Comparison of ENCODE assay signal across 19 mouse cellular contexts in the genomic region with DNA sequence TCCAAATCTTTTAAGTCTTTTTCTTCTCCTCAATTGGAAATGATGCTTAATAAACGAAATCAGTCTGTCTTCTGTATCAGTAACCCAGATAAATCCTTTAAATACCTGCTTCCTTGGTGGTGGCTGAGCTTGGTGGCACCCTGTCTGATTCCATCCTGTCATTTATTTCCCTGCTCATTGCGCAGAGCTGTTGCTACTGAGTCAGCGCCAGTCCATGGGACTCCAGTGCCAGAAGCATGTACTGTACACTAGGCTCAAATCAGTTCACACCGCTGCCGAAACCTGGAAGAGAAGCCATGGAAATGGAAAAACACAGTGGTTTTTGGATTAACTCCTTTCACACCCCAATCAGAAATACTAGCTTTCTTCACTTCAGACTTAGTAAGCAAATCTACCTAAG.
DNase-seq lines count a peak whose midpoint lies in the region; ATAC-seq lines count a peak whose summit lies in the region.
"Had no signal": no experiment of that assay in that cellular context is flagged by ENCODE, and none has a peak within 500 bp of the region (broad histone marks: within the 10 kb centered on the region; RNA-seq: fewer than 3 reads in every experiment).

No protein-coding gene starts in this region.

- DNase-seq in cerebellum, adult 18-20 months, result peak; percentile 15 to 28
- DNase-seq in cerebellum, adult 11-12 months, result no peak
- peak; percentile 5 for DNase-seq in lung, postnatal 14 days
- no peak for DNase-seq in lung, adult 18-20 months
- DNase-seq in cerebellum, adult 8-10 months, result peak; percentile 11
- DNase-seq in cerebellum, postnatal 25 days, result peak; percentile 56 to 71
- no peak for DNase-seq in frontal cortex, postnatal 36 days (ENCODE audit: low spot score in 2 of 2)
- DNase-seq: adrenal gland, postnatal 14 days; gastrocnemius, postnatal 14 days; heart, postnatal 14 days; kidney, adult 8-10 months; midbrain, embryonic 14.5 days; right cerebral cortex, adult 18-20 months; spleen, adult 18-20 months; thymus, postnatal 14 days had no signal

- ATAC-seq in megakaryocyte progenitor cell, adult 5-6 weeks (replicated peaks; ENCODE audit: poor library complexity), result no peak
- ATAC-seq: forebrain, embryonic 13.5 days; hindbrain, embryonic 16.5 days; intestine, embryonic 15.5 days had no signal

Comparison
In these comparisons a context has a peak if more than half of its experiments do, and no peak if none do; other contexts are left out.
1. DNase-seq: peak in cerebellum, adult 18-20 months (2 of 2), lung, postnatal 14 days (single experiment), cerebellum, adult 8-10 months (single experiment) and cerebellum, postnatal 25 days (2 of 2); none in cerebellum, adult 11-12 months (single experiment), lung, adult 18-20 months (0 of 2) and frontal cortex, postnatal 36 days (0 of 2).